Mouse (Mus musculus): Measurements from ENCODE around the gene Efna3. TPM values are rescaled to one million over a fixed set of nuclear protein-coding genes. Genes with fewer than 3 reads are reported as not detected.

Gene Efna3
- total RNA-seq (2014; rRNA removed) (93.5 and 115 TPM in 2 replicates), polyA plus RNA-seq (2015; fragmentation: Nextera tagmentation; extraction: Ambion mirVana) (52.3 and 58.4 TPM in 2 replicates)

GRCm38 (mm10) chr3:89322514-89323165 is at the start of gene Efna3:
TSS of gene Efna3 (minus strand) at chr3:89322965.
- Histone ChIP-seq H3K27me3 (ENCODE audit: insufficient read depth, low read length) (no peaks in the 10 kb centered on the region), H3K4me2 (ENCODE audit: low read depth, low read length, poor library complexity, severe bottlenecking) (peak within 1 kb of the TSS; percentile 80), H3K36me3 (ENCODE audit: insufficient read depth, low read length) (no peaks in the 10 kb centered on the region), H3K9ac (replicated peaks; ENCODE audit: low read length, poor library complexity, severe bottlenecking) (peak within 1 kb of the TSS; percentile 82), H3K27ac (ENCODE audit: low read depth, low read length) (peak within 1 kb of the TSS; percentile 94), H3K9me3 (ENCODE audit: low read length) (no peaks in the 10 kb centered on the region), H3K4me3 (ENCODE audit: low read depth, low read length) (peak within 1 kb of the TSS; percentile 72), H3K4me1 (ENCODE audit: insufficient read depth, low read length) (no peaks in the 10 kb centered on the region)
- peak; percentile 45 for ATAC-seq (ENCODE audit: low FRiP score)
- DNase-seq (ENCODE audit: low spot score), result peak; percentile 91
- no peak for TF ChIP-seq CTCF (IDR thresholded peaks at IDR 0.05)
- under 1% methylated on average over 51 of the region's 53 CpGs for WGBS

- no peaks in the 10 kb centered on the region for H3K4me1 ChIP-seq (ENCODE audit: insufficient read depth, low read length)
- DNase-seq (ENCODE audit: low spot score) (no peak), ATAC-seq (ENCODE audit: low FRiP score) (no peak)
- no peak for TF ChIP-seq CTCF (IDR thresholded peaks at IDR 0.05)
- 76% methylated on average over 11 of the region's 11 CpGs for WGBS
- H3K27me3 ChIP-seq (ENCODE audit: insufficient read depth, low read length), result no peaks in the 10 kb centered on the region
- H3K4me3 ChIP-seq (ENCODE audit: low read depth, low read length), result no peak overlapping the region
- H3K36me3 ChIP-seq (ENCODE audit: insufficient read depth, low read length), result no peaks in the 10 kb centered on the region
- no peaks in the 10 kb centered on the region for H3K9me3 ChIP-seq (ENCODE audit: low read length)
- no peak overlapping the region for H3K9ac ChIP-seq (replicated peaks; ENCODE audit: low read length, poor library complexity, severe bottlenecking)
- H3K4me2 ChIP-seq (ENCODE audit: low read depth, low read length, poor library complexity, severe bottlenecking), result no peak overlapping the region
- no peak overlapping the region for H3K27ac ChIP-seq (ENCODE audit: low read depth, low read length)
These were observed 44.6 kb upstream of the Efna3 start for GRCm38 (mm10) chr3:89367338-89367737.

- WGBS, result 75% methylated on average over 20 of the region's 20 CpGs
- Histone ChIP-seq H3K9ac (replicated peaks; ENCODE audit: low read length, poor library complexity, severe bottlenecking) (no peak overlapping the region), H3K4me3 (ENCODE audit: low read depth, low read length) (no peak overlapping the region), H3K9me3 (ENCODE audit: low read length) (no peaks in the 10 kb centered on the region), H3K27me3 (ENCODE audit: insufficient read depth, low read length) (no peaks in the 10 kb centered on the region), H3K36me3 (ENCODE audit: insufficient read depth, low read length) (no peaks in the 10 kb centered on the region), H3K4me2 (ENCODE audit: low read depth, low read length, poor library complexity, severe bottlenecking) (no peak overlapping the region), H3K27ac (ENCODE audit: low read depth, low read length) (no peak overlapping the region), H3K4me1 (ENCODE audit: insufficient read depth, low read length) (no peaks in the 10 kb centered on the region)
- DNase-seq (ENCODE audit: low spot score) (no peak), ATAC-seq (ENCODE audit: low FRiP score) (no peak)
- no peak for TF ChIP-seq CTCF (IDR thresholded peaks at IDR 0.05)
These were observed 43.0 kb upstream of the Efna3 start for GRCm38 (mm10) chr3:89365486-89366414.

- Histone ChIP-seq H3K27ac (ENCODE audit: low read depth, low read length) (no peak within 1 kb of the TSS), H3K4me3 (ENCODE audit: low read depth, low read length) (no peak within 1 kb of the TSS)
- DNase-seq (ENCODE audit: low spot score), result no peak
These were observed 42.4 kb upstream of the Efna3 start, which contains the start of gene Dcst1 for GRCm38 (mm10) chr3:89365153-89365485. TSS of gene Dcst1 (minus strand) at chr3:89365253.

DNA sequence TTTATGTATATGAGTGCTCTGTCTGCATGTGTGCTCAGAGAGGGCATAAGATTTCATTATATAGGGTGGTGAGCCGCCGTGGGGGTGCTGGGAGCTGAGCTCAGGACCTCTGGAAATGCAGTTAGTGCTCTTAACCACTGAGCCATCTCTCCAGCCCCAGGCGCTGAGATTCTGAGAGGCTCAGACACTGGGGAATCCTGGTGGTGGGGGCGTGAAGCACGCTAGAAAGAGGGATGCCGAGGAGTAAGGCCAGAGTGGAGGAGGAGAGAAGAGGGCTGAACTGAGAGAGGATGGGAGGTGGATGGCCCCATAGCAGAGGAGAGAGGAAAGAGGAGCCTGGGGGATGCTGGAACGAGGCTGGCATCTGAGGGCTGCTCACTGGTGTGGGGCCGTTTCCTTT is 41.9 kb upstream of the Efna3 start:
- no peak for TF ChIP-seq CTCF (IDR thresholded peaks at IDR 0.05)

More at GRCm38 (mm10) chr3:89365153-89365485, 42.4 kb upstream of the Efna3 start, which contains the start of gene Dcst1:
- ATAC-seq (ENCODE audit: low FRiP score), result no peak
- Histone ChIP-seq H3K9ac (replicated peaks; ENCODE audit: low read length, poor library complexity, severe bottlenecking) (no peak within 1 kb of the TSS), H3K4me2 (ENCODE audit: low read depth, low read length, poor library complexity, severe bottlenecking) (no peak within 1 kb of the TSS), H3K27me3 (ENCODE audit: insufficient read depth, low read length) (no peaks in the 10 kb centered on the region), H3K9me3 (ENCODE audit: low read length) (no peaks in the 10 kb centered on the region), H3K36me3 (ENCODE audit: insufficient read depth, low read length) (no peaks in the 10 kb centered on the region), H3K4me1 (ENCODE audit: insufficient read depth, low read length) (no peaks in the 10 kb centered on the region)
- WGBS, result 85% methylated on average over 11 of the region's 11 CpGs
- TF ChIP-seq CTCF (IDR thresholded peaks at IDR 0.05), result no peak

GRCm38 (mm10) chr3:89361675-89362074 is 38.9 kb upstream of the Efna3 start, which contains the start of gene Dcst2:
TSS of gene Dcst2 (plus strand) at chr3:89361975.
- Histone ChIP-seq H3K27ac (ENCODE audit: low read depth, low read length) (no peak within 1 kb of the TSS), H3K4me2 (ENCODE audit: low read depth, low read length, poor library complexity, severe bottlenecking) (no peak within 1 kb of the TSS), H3K27me3 (ENCODE audit: insufficient read depth, low read length) (no peaks in the 10 kb centered on the region), H3K4me3 (ENCODE audit: low read depth, low read length) (no peak within 1 kb of the TSS), H3K9me3 (ENCODE audit: low read length) (no peaks in the 10 kb centered on the region), H3K4me1 (ENCODE audit: insufficient read depth, low read length) (no peaks in the 10 kb centered on the region), H3K9ac (replicated peaks; ENCODE audit: low read length, poor library complexity, severe bottlenecking) (no peak within 1 kb of the TSS), H3K36me3 (ENCODE audit: insufficient read depth, low read length) (no peaks in the 10 kb centered on the region)
- ATAC-seq (ENCODE audit: low FRiP score), result no peak
- 89% methylated on average over 7 of the region's 7 CpGs for WGBS
- TF ChIP-seq CTCF (IDR thresholded peaks at IDR 0.05), result no peak
- DNase-seq (ENCODE audit: low spot score), result no peak

More for the DNA sequence above, 41.9 kb upstream of the Efna3 start:
- H3K27me3 ChIP-seq (ENCODE audit: insufficient read depth, low read length), result no peaks in the 10 kb centered on the region
- WGBS, result 51% methylated on average over 8 of the region's 8 CpGs
- no peak for ATAC-seq (ENCODE audit: low FRiP score)
- no peak overlapping the region for H3K4me3 ChIP-seq (ENCODE audit: low read depth, low read length)
- no peaks in the 10 kb centered on the region for H3K9me3 ChIP-seq (ENCODE audit: low read length)
- no peak overlapping the region for H3K4me2 ChIP-seq (ENCODE audit: low read depth, low read length, poor library complexity, severe bottlenecking)
- H3K27ac ChIP-seq (ENCODE audit: low read depth, low read length), result no peak overlapping the region
- no peak overlapping the region for H3K9ac ChIP-seq (replicated peaks; ENCODE audit: low read length, poor library complexity, severe bottlenecking)
- H3K36me3 ChIP-seq (ENCODE audit: insufficient read depth, low read length), result no peaks in the 10 kb centered on the region
- no peaks in the 10 kb centered on the region for H3K4me1 ChIP-seq (ENCODE audit: insufficient read depth, low read length)
- no peak for DNase-seq (ENCODE audit: low spot score)

Data from midbrain, postnatal 0 days (tissue).